Mouse (Mus musculus) liver, embryonic 12.5 days (tissue): Measurements from ENCODE around the gene Galnt12. TPM values are rescaled to one million over a fixed set of nuclear protein-coding genes. Genes with fewer than 3 reads are reported as not detected.

Experiments
- ATAC-seq: fragments of 200-750 bp; cut with Nextera tagmentation; 2 replicates; pipeline ENCODE4 v1.8.0; 2017; ENCODE audit warnings: moderate number of reproducible peaks, mild to moderate bottlenecking, moderate library complexity
- H3K27ac ChIP-seq: fragments of 300-500 bp; sonication (generic); 2 replicates; pipeline ENCODE4 v1.5.1; 2016; ENCODE audit warnings: mild to moderate bottlenecking
- H3K27me3 ChIP-seq: fragments of 300-500 bp; sonication (generic); replicated peaks from 2 replicates; pipeline ENCODE4 v1.6.1; 2016; ENCODE audit warnings: mild to moderate bottlenecking, moderate library complexity
- H3K36me3 ChIP-seq: fragments of 300-500 bp; sonication (generic); 2 replicates; pipeline ENCODE4 v1.6.1; 2016; ENCODE audit warnings: mild to moderate bottlenecking, moderate library complexity
- H3K4me1 ChIP-seq: fragments of 300-500 bp; sonication (generic); 2 replicates; pipeline ENCODE4 v1.6.1; 2016
- H3K4me2 ChIP-seq: fragments of 300-500 bp; sonication (generic); 2 replicates; pipeline ENCODE4 v1.6.1; 2016; ENCODE audit warnings: mild to moderate bottlenecking, moderate library complexity
- H3K4me3 ChIP-seq: fragments of 300-500 bp; sonication (generic); 2 replicates; pipeline ENCODE4 v1.5.1; 2016; ENCODE audit warnings: mild to moderate bottlenecking, moderate library complexity
- H3K9ac ChIP-seq: fragments of 300-500 bp; sonication (generic); 2 replicates; pipeline ENCODE4 v1.6.1; 2016; ENCODE audit warnings: mild to moderate bottlenecking, moderate library complexity
- H3K9me3 ChIP-seq: fragments of 300-500 bp; sonication (generic); replicated peaks from 2 replicates; pipeline ENCODE4 v1.6.1; 2016; ENCODE audit warnings: mild to moderate bottlenecking, moderate library complexity
- WGBS: fragments of 180-500 bp; shearing (Covaris S2); methylation state at CpG from one replicate; pipeline ENCODE4 v1.1.7; 2016; ENCODE audit not compliant: insufficient replicate concordance; 5-methylcytosine and 5-hydroxymethylcytosine counted together
- polyA plus RNA-seq: library from polyadenylated mRNA; unstranded; fragments of >200 nt; fragmentation: Nextera tagmentation; extraction: Ambion mirVana; gene quantifications from 2 replicates; pipeline ENCODE4 v1.2.1, GENCODE M21; 2016

Gene Galnt12
- polyA plus RNA-seq, 1 experiment from 2014 or later = 0.68 TPM

GRCm38 (mm10) chr4:47172314-47172713 lies 80.6 kb downstream of the Galnt12 start:
- WGBS = 31% methylated on average over 1 of the region's 1 CpGs

More at GRCm38 (mm10) chr4:47172314-47172713, 80.6 kb downstream of the Galnt12 start:
- Histone ChIP-seq H3K9me3 (no peaks in the 10 kb centered on the region), H3K4me1 (no peaks in the 10 kb centered on the region), H3K9ac (no peak overlapping the region), H3K4me2 (no peak overlapping the region), H3K36me3 (no peaks in the 10 kb centered on the region), H3K27me3 (no peaks in the 10 kb centered on the region), H3K4me3 (no peak overlapping the region), H3K27ac (no peak overlapping the region)
- ATAC-seq = no peak

Other genes with a start within 250 kb of the Galnt12 start
- 0.08 and 0.28 TPM in 2 replicates for gene Gabbr2, start 100.0 kb upstream of the Galnt12 start, polyA plus RNA-seq
- gene Anks6, start 34.5 kb upstream of the Galnt12 start, polyA plus RNA-seq = 0.39 and 0.69 TPM in 2 replicates
- 0.14 and 0.33 TPM in 2 replicates for gene Col15a1, start 116.3 kb downstream of the Galnt12 start, polyA plus RNA-seq